Mouse (Mus musculus) thymus, adult 2 months (tissue): Measurements from ENCODE around the gene Epm2a. TPM values are rescaled to one million over a fixed set of nuclear protein-coding genes. Genes with fewer than 3 reads are reported as not detected.
A peak's percentile ranks its signal among the peaks of the same experiment; 100 is the strongest.
"Not testable (repeated sequence)": the region's sequence is repeated elsewhere in the genome, so short reads cannot be mapped to it uniquely, and the experiment has no call there.

Source experiments
- DNase-seq: peaks from one replicate; pipeline ENCODE4 v3.0.0; 2021
- H3K27ac ChIP-seq: fragments of 200-500 bp; 2 replicates; pipeline ENCODE4 v1.5.1; 2012; ENCODE audit warnings: low read length, control low read depth; ENCODE audit not compliant: control insufficient read depth, insufficient read depth
- H3K27me3 ChIP-seq: fragments of 200-500 bp; 2 replicates; pipeline ENCODE4 v1.6.1; 2012; ENCODE audit warnings: mild to moderate bottlenecking, low read length, moderate library complexity, mixed read lengths; ENCODE audit not compliant: control insufficient read depth, insufficient read depth
- H3K36me3 ChIP-seq: fragments of 200-500 bp; 2 replicates; pipeline ENCODE4 v1.6.1; 2012; ENCODE audit warnings: mild to moderate bottlenecking, low read length, moderate library complexity; ENCODE audit not compliant: control insufficient read depth, insufficient read depth
- H3K4me1 ChIP-seq: fragments of 200-500 bp; replicated peaks from 2 replicates; pipeline ENCODE4 v1.6.1; 2012; ENCODE audit warnings: low read length; ENCODE audit not compliant: control insufficient read depth, insufficient read depth
- H3K4me3 ChIP-seq: fragments of 200-500 bp; 2 replicates; pipeline ENCODE4 v1.5.1; 2012; ENCODE audit warnings: mild to moderate bottlenecking, low read length, control low read depth, moderate library complexity; ENCODE audit not compliant: control insufficient read depth, insufficient read depth
- CTCF ChIP-seq: fragments of 200-500 bp; IDR thresholded peaks from 2 replicates; pipeline ENCODE4 v1.5.1; 2012; ENCODE audit warnings: mild to moderate bottlenecking, control low read depth, low read length, moderate library complexity, borderline replicate concordance; ENCODE audit not compliant: control insufficient read depth, poor library complexity, insufficient read depth; ENCODE audit errors: extremely low read depth
- POLR2A ChIP-seq: fragments of 200-500 bp; IDR thresholded peaks from 2 replicates; pipeline ENCODE4 v1.6.1; 2012; ENCODE audit warnings: mild to moderate bottlenecking, low read length, control low read depth, moderate library complexity; ENCODE audit not compliant: control insufficient read depth, poor library complexity, insufficient read depth; ENCODE audit errors: extremely low read depth
- WGBS: fragments of 180-500 bp; shearing (Covaris S2); methylation state at CpG from one replicate; pipeline ENCODE4 v1.1.7; 2018; 5-methylcytosine and 5-hydroxymethylcytosine counted together
- polyA plus RNA-seq: library from polyadenylated mRNA; depleted of rRNA; stranded (reverse); fragments of >200 nt; gene quantifications from 2 replicates; pipeline ENCODE4 v1.2.3, GENCODE M21; 2012; rRNA removed

Epm2a gene
- polyA plus RNA-seq = 2.7 and 3.7 TPM in 2 replicates

- Histone ChIP-seq H3K36me3 (no peaks in the 10 kb centered on the region), H3K4me1 (peaks cover 6% of the 10 kb centered on the region; the same call in 1 of the 2 replicates), H3K4me3 (peak within 1 kb of the TSS; percentile 55), H3K27ac (peak within 1 kb of the TSS; percentile 15; the same call in 1 of the 2 replicates), H3K27me3 (peaks cover 4% of the 10 kb centered on the region)
- TF ChIP-seq POLR2A (no peak), CTCF (0 out of 2 replicates have a peak, but pooled peaks have one; percentile 40)
- DNase-seq = peak; percentile 56
- under 1% methylated on average over 104 of the region's 106 CpGs for WGBS
Measured at GRCm38 (mm10) chr10:11343205-11344141, at the start of gene Epm2a. Gene Epm2a (plus strand): TSS chr10:11343404.

- Histone ChIP-seq H3K4me3 (no peak overlapping the region), H3K36me3 (no peaks in the 10 kb centered on the region), H3K4me1 (no peaks in the 10 kb centered on the region), H3K27ac (no peak overlapping the region), H3K27me3 (no peaks in the 10 kb centered on the region)
- 95% methylated on average over 6 of the region's 6 CpGs for WGBS
- TF ChIP-seq CTCF (no peak), POLR2A (no peak)
- no peak for DNase-seq
Measured at GRCm38 (mm10) chr10:11298418-11298817, 44.8 kb upstream of the Epm2a start.

- no peaks in the 10 kb centered on the region for H3K4me1 ChIP-seq
- 79% methylated on average over 9 of the region's 9 CpGs for WGBS
- DNase-seq = no peak
- no peak for TF ChIP-seq CTCF
- no peak for TF ChIP-seq POLR2A
- no peak overlapping the region for H3K4me3 ChIP-seq
- no peak overlapping the region for H3K27ac ChIP-seq
- H3K27me3 ChIP-seq = no peaks in the 10 kb centered on the region
- no peaks in the 10 kb centered on the region for H3K36me3 ChIP-seq
Measured at GRCm38 (mm10) chr10:11305365-11306053, 37.7 kb upstream of the Epm2a start.

GRCm38 (mm10) chr10:11306054-11306367, 37.2 kb upstream of the Epm2a start:
- no peaks in the 10 kb centered on the region for H3K27me3 ChIP-seq
- TF ChIP-seq POLR2A (no peak), CTCF (no peak)
- H3K4me1 ChIP-seq = no peaks in the 10 kb centered on the region
- WGBS = 85% methylated on average over 2 of the region's 2 CpGs
- no peak for DNase-seq
- no peaks in the 10 kb centered on the region for H3K36me3 ChIP-seq
- H3K4me3 ChIP-seq = no peak overlapping the region
- no peak overlapping the region for H3K27ac ChIP-seq

- Histone ChIP-seq H3K4me3 (no peak overlapping the region), H3K27ac (no peak overlapping the region), H3K36me3 (no peaks in the 10 kb centered on the region), H3K27me3 (no peaks in the 10 kb centered on the region), H3K4me1 (no peaks in the 10 kb centered on the region)
- DNase-seq = no peak
- TF ChIP-seq POLR2A (no peak), CTCF (no peak)
- WGBS = 82% methylated on average over 1 of the region's 1 CpGs
Measured at GRCm38 (mm10) chr10:11309866-11310265, 33.3 kb upstream of the Epm2a start.

GRCm38 (mm10) chr10:11310481-11310880, 32.7 kb upstream of the Epm2a start:
- Histone ChIP-seq H3K4me3 (no peak overlapping the region), H3K27ac (no peak overlapping the region), H3K4me1 (no peaks in the 10 kb centered on the region), H3K27me3 (no peaks in the 10 kb centered on the region), H3K36me3 (no peaks in the 10 kb centered on the region)
- no peak for DNase-seq
- TF ChIP-seq CTCF (no peak), POLR2A (no peak)

- not testable (repeated sequence) for H3K4me1 ChIP-seq, H3K27me3 ChIP-seq, H3K27ac ChIP-seq, DNase-seq, H3K4me3 ChIP-seq, H3K36me3 ChIP-seq
Measured at GRCm38 (mm10) chr10:11317856-11318454, 25.2 kb upstream of the Epm2a start.
